Mouse (Mus musculus) cerebellum, adult 8-10 months (tissue): ENCODE data around the gene Bpifc.

Source experiments
- DNase-seq: peaks from one replicate; pipeline ENCODE4 v3.0.0; 2022

Bpifc gene

DNA sequence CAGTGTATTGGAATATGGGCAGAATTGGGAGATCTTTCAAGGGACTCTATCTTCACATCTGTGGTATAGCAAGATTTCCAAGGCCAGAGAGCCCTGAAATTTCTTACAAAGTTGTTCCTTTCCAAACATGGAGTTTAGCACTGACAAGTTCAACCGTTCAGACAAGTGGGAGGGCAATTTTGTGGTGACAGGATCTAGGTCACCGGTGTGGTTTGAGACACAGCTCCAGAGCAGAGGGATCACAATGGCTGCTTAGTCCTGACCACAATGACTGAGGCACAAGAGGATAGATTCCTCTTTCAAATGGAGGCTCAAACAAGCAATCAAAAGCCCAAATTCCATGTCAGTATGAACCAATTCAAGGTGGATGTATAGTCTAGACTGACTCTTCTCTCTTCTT, 523 bp downstream of the Bpifc start:
- DNase-seq, result no peak

- DNase-seq, result no peak
Observed at GRCm38 (mm10) chr10:86010636-86011035, 1.1 kb downstream of the Bpifc start.

- DNase-seq, result no peak
Observed at GRCm38 (mm10) chr10:86009688-86010087, 2.0 kb downstream of the Bpifc start.

- no peak for DNase-seq
Observed at GRCm38 (mm10) chr10:86006455-86006854, 5.2 kb downstream of the Bpifc start.

GRCm38 (mm10) chr10:86000447-86000846, 11.2 kb downstream of the Bpifc start:
- no peak for DNase-seq

- no peak for DNase-seq
Observed at GRCm38 (mm10) chr10:85994543-85995104, 17.1 kb downstream of the Bpifc start.

- no peak for DNase-seq
Observed at GRCm38 (mm10) chr10:85993836-85994235, 17.9 kb downstream of the Bpifc start.

DNA sequence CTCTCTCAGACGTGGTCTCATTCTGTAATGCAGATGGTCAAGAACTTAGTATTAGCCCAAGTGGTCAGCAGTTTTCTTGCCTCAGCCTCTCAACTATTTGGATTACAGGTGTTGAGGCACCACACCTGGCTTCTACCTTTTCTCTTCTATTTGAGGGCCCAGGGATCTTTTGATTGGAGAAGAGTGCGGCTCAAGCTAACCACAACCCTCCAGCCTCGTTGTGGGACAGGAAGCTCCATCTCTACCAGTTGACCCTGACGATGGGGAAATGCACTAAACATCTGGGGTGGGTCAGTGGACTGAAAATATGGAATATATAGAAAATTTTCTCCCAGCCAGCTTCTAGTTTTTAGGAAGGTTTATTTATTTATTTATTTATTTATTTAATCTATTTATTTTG, 19.3 kb downstream of the Bpifc start:
- no peak for DNase-seq

GRCm38 (mm10) chr10:85989412-85990115, 22.1 kb downstream of the Bpifc start:
- no peak for DNase-seq

DNA sequence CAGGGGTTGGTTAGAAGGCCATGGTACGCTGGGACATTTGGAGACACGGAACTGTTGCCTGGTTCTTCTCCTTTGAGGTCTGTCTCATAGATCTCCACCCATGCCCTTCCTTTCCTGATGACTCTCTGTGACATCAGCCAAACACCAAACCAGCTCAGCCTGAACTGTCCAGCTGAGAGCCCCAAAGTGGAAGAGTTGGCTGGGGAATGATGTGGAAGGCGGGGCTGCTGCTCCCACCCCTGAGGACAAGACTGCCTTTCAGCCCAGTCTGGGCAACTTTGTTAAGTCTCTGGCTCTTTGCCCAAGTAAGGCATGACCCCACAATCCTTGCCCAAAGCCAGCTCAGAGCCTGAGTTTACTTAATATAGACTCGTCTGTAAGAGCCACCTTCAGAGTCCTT, 38.8 kb downstream of the Bpifc start:
- no peak for DNase-seq

DNA sequence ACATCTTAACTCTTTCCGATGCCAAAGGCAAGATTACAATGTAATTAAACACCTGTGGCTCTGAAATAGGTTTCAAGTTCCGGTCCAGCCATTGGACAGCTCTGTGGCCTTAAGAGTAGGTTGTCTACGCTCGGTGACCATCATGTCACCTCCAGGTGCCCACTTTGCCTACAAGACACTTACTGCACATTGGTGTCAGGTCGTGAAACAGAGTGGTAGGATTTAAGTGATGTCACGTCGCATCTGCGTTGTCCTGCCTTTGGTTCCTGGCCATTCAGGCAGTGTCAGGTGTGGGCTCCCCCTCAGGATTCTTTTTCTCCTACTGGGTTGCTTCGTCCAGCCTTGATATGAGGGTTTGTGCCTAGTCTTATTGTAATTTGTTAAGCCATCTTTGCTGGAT, 39.9 kb downstream of the Bpifc start:
- no peak for DNase-seq

- DNase-seq, result no peak
Observed at GRCm38 (mm10) chr10:85969894-85970620, 41.6 kb downstream of the Bpifc start.

GRCm38 (mm10) chr10:85968731-85969130, 43.0 kb downstream of the Bpifc start:
- DNase-seq, result no peak

DNA sequence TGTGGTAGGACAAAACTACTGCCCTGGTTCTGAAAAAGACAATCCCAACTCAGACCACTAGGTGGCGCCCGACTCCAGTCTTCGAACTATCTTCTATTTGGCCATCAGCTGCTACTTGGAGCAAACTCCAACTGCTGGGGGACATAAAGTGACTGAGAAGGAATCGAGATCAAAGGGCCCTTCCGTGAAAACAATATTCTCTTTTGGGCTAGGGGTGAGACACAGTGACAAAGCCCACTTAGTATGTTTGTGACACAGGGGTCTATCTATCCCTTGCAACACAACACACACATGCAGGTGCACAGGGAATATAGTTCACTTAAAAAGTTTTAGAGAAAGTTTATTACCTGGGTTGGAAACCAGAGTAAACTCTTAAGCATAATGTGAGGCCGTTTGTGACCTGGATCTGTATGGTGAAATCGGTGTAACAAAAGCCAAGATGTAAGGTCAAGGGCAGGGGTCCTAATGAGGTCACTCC, 43.5 kb downstream of the Bpifc start:
- DNase-seq, result peak; percentile 76

GRCm38 (mm10) chr10:85967411-85968156, 44.1 kb downstream of the Bpifc start:
- no peak for DNase-seq

DNA sequence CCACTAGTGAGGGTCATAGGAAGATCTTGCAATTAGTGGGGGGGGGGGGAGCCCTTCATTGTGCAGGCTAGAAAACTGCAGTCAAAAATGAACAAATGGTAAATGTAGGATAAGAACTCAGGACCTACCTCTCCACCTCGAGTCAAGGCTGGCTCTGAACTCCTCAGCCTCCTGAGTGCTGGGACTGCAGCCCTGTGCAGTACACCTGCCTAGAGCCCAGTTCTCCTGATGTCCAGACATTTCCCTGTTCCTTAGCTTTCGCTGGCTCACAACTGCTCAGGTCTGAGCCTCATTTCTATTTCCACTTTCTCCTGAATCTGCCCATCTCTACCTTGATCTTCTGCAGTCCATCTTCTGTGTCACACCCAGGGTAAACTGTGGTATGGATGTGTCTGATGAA, 45.2 kb downstream of the Bpifc start:
- no peak for DNase-seq

DNA sequence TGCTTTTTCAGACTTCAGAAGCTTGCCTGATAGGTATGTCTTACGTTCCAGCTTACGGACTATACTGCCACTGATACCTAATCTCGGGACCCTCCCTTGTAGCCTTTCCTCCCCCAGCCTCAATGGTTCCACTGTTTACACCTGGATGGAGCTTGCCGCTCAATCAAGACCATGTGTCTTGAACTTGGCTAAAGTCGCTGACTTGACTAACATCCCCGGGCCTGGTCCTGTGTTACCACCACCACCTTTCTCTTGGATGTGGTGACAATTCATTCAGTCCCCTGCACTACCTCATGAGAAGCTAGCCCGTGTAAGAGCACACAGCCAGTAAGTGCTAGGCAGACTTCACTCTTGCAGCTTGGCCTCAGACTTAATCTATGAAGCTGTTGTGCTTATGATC, 47.4 kb downstream of the Bpifc start:
- no peak for DNase-seq

GRCm38 (mm10) chr10:85962897-85963296, 48.8 kb downstream of the Bpifc start:
- no peak for DNase-seq

- DNase-seq, result peak; percentile 98
Observed at GRCm38 (mm10) chr10:85957464-85957950, 54.2 kb downstream of the Bpifc start, which contains the start of gene Rtcb. Rtcb (minus strand) TSS chr10:85957823.

DNA sequence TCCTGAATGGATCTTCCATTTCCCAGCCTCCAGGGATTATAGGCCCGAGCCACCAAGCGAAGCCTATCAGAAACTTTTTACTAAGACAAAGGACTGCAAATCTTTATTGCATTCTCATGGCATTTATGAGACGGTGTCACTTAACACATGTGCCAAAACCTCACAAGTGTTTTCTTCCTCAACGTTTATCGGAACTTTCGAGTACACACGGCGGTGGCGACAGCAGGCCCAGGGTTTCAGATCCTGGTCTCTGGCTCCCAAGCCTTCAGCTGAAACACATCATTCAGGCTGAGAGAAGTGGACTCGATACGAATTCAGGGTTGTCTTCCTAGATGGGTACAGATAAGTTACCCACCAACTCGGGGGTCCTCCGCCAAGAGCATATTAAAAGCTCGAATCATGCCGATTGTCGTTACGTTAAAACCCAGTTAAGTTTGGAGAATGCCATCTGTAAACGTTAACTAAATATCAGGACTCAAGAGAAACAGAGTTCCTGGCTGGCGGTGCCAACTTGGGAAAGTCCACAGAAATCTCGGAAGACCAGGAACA, 54.8 kb downstream of the Bpifc start:
- DNase-seq, result no peak

DNA sequence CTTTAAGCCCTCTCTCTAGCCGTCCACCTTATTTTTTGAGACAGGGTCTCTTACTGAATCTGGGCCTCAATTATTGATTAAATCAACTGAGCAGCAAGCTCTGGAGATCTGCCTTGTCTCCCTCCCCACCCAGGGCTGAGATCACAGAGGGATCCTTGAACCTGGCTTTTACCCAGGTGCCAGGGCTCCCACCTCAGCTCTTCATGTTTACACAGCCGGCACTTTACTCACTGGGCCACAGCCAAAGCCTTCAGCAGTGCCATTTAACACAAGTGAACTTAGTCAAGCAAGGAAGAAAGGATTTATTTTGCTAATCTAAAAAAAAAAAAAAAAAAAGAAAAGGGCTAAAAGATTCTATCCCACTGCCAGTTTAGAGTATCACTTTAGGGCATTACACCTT, 57.3 kb downstream of the Bpifc start:
- DNase-seq, result no peak

- DNase-seq, result no peak
Observed at GRCm38 (mm10) chr10:85953401-85953800, 58.3 kb downstream of the Bpifc start.
